Mouse (Mus musculus) liver, embryonic 12.5 days (tissue): ENCODE measurements at regions not wholly inside any gene's neighbourhood (a gene's known extent, or its start where the extent isn't known, plus 50 kb on each side); places are given as distances from the start of the nearest gene placed in this dataset.

ENCODE experiments used
- ATAC-seq: fragments of 200-750 bp; cut with Nextera tagmentation; 2 replicates; pipeline ENCODE4 v1.8.0; 2017; ENCODE audit warnings: moderate number of reproducible peaks, mild to moderate bottlenecking, moderate library complexity
- H3K27ac ChIP-seq: fragments of 300-500 bp; sonication (generic); 2 replicates; pipeline ENCODE4 v1.5.1; 2016; ENCODE audit warnings: mild to moderate bottlenecking
- H3K27me3 ChIP-seq: fragments of 300-500 bp; sonication (generic); replicated peaks from 2 replicates; pipeline ENCODE4 v1.6.1; 2016; ENCODE audit warnings: mild to moderate bottlenecking, moderate library complexity
- H3K36me3 ChIP-seq: fragments of 300-500 bp; sonication (generic); 2 replicates; pipeline ENCODE4 v1.6.1; 2016; ENCODE audit warnings: mild to moderate bottlenecking, moderate library complexity
- H3K4me1 ChIP-seq: fragments of 300-500 bp; sonication (generic); 2 replicates; pipeline ENCODE4 v1.6.1; 2016
- H3K4me2 ChIP-seq: fragments of 300-500 bp; sonication (generic); 2 replicates; pipeline ENCODE4 v1.6.1; 2016; ENCODE audit warnings: mild to moderate bottlenecking, moderate library complexity
- H3K4me3 ChIP-seq: fragments of 300-500 bp; sonication (generic); 2 replicates; pipeline ENCODE4 v1.5.1; 2016; ENCODE audit warnings: mild to moderate bottlenecking, moderate library complexity
- H3K9ac ChIP-seq: fragments of 300-500 bp; sonication (generic); 2 replicates; pipeline ENCODE4 v1.6.1; 2016; ENCODE audit warnings: mild to moderate bottlenecking, moderate library complexity
- H3K9me3 ChIP-seq: fragments of 300-500 bp; sonication (generic); replicated peaks from 2 replicates; pipeline ENCODE4 v1.6.1; 2016; ENCODE audit warnings: mild to moderate bottlenecking, moderate library complexity
- WGBS: fragments of 180-500 bp; shearing (Covaris S2); methylation state at CpG from one replicate; pipeline ENCODE4 v1.1.7; 2016; ENCODE audit not compliant: insufficient replicate concordance; 5-methylcytosine and 5-hydroxymethylcytosine counted together

- no peak for ATAC-seq
- Histone ChIP-seq H3K4me2 (no peak overlapping the region), H3K27me3 (peaks cover 9% of the 10 kb centered on the region; the same call in 1 of the 2 replicates), H3K4me1 (no peaks in the 10 kb centered on the region), H3K9me3 (no peaks in the 10 kb centered on the region), H3K27ac (no peak overlapping the region), H3K36me3 (no peaks in the 10 kb centered on the region), H3K9ac (no peak overlapping the region), H3K4me3 (no peak overlapping the region)
- 67% methylated on average over 6 of the region's 6 CpGs for WGBS
Observed at GRCm38 (mm10) chr1:155493333-155493732, 64.6 kb upstream of the Acbd6 start.

GRCm38 (mm10) chr1:155493799-155494198 is 64.1 kb upstream of the Acbd6 start:
- Histone ChIP-seq H3K27ac (no peak overlapping the region), H3K4me2 (no peak overlapping the region), H3K4me1 (no peaks in the 10 kb centered on the region), H3K27me3 (peaks cover 7% of the 10 kb centered on the region; the same call in 1 of the 2 replicates), H3K9me3 (no peaks in the 10 kb centered on the region), H3K9ac (no peak overlapping the region), H3K4me3 (no peak overlapping the region), H3K36me3 (no peaks in the 10 kb centered on the region)
- WGBS = 65% methylated on average over 4 of the region's 4 CpGs
- ATAC-seq = no peak

GRCm38 (mm10) chr1:155494347-155494746 is 63.6 kb upstream of the Acbd6 start:
- no peak overlapping the region for H3K4me3 ChIP-seq
- no peak overlapping the region for H3K9ac ChIP-seq
- no peak overlapping the region for H3K27ac ChIP-seq
- H3K27me3 ChIP-seq = peaks cover 7% of the 10 kb centered on the region; the same call in 1 of the 2 replicates
- H3K4me1 ChIP-seq = no peaks in the 10 kb centered on the region
- H3K36me3 ChIP-seq = no peaks in the 10 kb centered on the region
- no peak for ATAC-seq
- no peaks in the 10 kb centered on the region for H3K9me3 ChIP-seq
- 35% methylated on average over 2 of the region's 2 CpGs for WGBS
- no peak overlapping the region for H3K4me2 ChIP-seq

GRCm38 (mm10) chr1:155499735-155500134 is 58.2 kb upstream of the Acbd6 start:
- H3K4me3 ChIP-seq = no peak overlapping the region
- H3K4me1 ChIP-seq = no peaks in the 10 kb centered on the region
- 83% methylated on average over 1 of the region's 1 CpGs for WGBS
- H3K36me3 ChIP-seq = no peaks in the 10 kb centered on the region
- ATAC-seq = no peak
- H3K9ac ChIP-seq = no peak overlapping the region
- no peak overlapping the region for H3K4me2 ChIP-seq
- H3K9me3 ChIP-seq = no peaks in the 10 kb centered on the region
- H3K27ac ChIP-seq = no peak overlapping the region
- no peaks in the 10 kb centered on the region for H3K27me3 ChIP-seq

- Histone ChIP-seq H3K4me2 (no peak overlapping the region), H3K27me3 (no peaks in the 10 kb centered on the region), H3K9ac (no peak overlapping the region), H3K27ac (no peak overlapping the region), H3K36me3 (no peaks in the 10 kb centered on the region), H3K4me3 (no peak overlapping the region), H3K4me1 (no peaks in the 10 kb centered on the region), H3K9me3 (no peaks in the 10 kb centered on the region)
- no peak for ATAC-seq
- 64% methylated on average over 10 of the region's 10 CpGs for WGBS
Observed at GRCm38 (mm10) chr1:155502867-155503266, 55.1 kb upstream of the Acbd6 start.

- no peak overlapping the region for H3K4me2 ChIP-seq
- H3K9ac ChIP-seq = no peak overlapping the region
- no peak overlapping the region for H3K27ac ChIP-seq
- H3K4me3 ChIP-seq = no peak overlapping the region
- WGBS = 60% methylated on average over 12 of the region's 12 CpGs
- H3K4me1 ChIP-seq = no peaks in the 10 kb centered on the region
- no peak for ATAC-seq
- H3K27me3 ChIP-seq = no peaks in the 10 kb centered on the region
- no peaks in the 10 kb centered on the region for H3K36me3 ChIP-seq
- H3K9me3 ChIP-seq = no peaks in the 10 kb centered on the region
Observed at GRCm38 (mm10) chr1:155504581-155505328, 53.2 kb upstream of the Acbd6 start.

- Histone ChIP-seq H3K4me3 (no peak overlapping the region), H3K27ac (no peak overlapping the region), H3K9ac (no peak overlapping the region), H3K4me1 (no peaks in the 10 kb centered on the region), H3K36me3 (no peaks in the 10 kb centered on the region), H3K4me2 (no peak overlapping the region), H3K9me3 (no peaks in the 10 kb centered on the region), H3K27me3 (peaks cover 5% of the 10 kb centered on the region; the same call in 1 of the 2 replicates)
- 60% methylated on average over 6 of the region's 6 CpGs for WGBS
- ATAC-seq = no peak
Observed at GRCm38 (mm10) chr1:155505361-155506077, 52.4 kb upstream of the Acbd6 start.
